Comparison of ENCODE assay signal across 7 mouse cellular contexts in the genomic region with DNA sequence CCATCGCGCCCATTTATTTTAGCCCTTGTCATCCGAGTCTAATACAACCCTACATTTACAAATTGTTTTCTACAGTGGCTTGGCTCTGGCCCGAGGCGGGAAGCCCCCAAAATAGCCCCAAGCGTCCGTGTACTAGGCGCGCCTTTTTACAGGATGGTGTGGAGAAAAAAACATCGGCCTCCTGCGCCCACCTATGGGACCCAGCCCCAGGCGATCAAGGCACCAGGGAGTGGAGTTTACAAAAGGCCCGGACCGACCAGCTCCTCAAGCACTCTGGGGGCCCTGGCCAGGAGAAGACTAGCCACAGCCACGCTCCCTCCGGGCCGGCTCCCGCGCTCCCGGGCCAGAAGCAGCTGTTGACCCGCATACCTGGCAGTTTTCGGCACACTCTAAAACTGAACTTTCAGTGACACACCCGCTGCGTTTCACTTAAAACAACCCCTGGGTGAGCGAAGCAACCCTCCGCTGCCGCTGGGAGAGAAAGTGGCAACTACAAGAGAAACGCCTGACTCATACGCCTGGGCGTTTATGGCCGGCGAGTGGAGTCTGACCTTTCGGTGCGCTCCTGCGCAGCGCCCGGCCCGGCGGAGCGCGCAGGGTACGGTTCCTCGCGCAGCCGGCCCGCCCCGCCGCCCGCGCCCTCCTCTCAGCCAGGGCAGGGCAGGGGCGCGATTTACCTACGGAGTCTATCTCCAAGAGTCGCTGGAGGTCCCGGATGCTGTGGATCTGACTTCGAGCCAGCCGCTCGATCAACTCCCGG. TPM values are rescaled to one million over a fixed set of nuclear protein-coding genes. Genes with fewer than 3 reads are reported as not detected.
DNase-seq lines count a peak whose midpoint lies in the region; ATAC-seq and TF ChIP-seq lines count a peak whose summit lies in the region.

No protein-coding gene starts in this region.

- no peak overlapping the region for H3K27ac ChIP-seq in forebrain, embryonic 16.5 days (ENCODE audit: low read length)

- peak overlapping the region; percentile 90 for H3K4me3 ChIP-seq in E14TG2a.4 (replicated peaks; ENCODE audit: low read length)
- peak overlapping the region; percentile 72 for H3K4me3 ChIP-seq in forebrain, embryonic 16.5 days (replicated peaks; ENCODE audit: low read length)

- H3K36me3 ChIP-seq in E14TG2a.4 (ENCODE audit: insufficient read depth, low read length): peaks cover 36% of the 10 kb centered on the region
- no peaks in the 10 kb centered on the region for H3K36me3 ChIP-seq in forebrain, embryonic 16.5 days (ENCODE audit: control insufficient read depth, insufficient read depth)

- peaks cover 24% of the 10 kb centered on the region for H3K27me3 ChIP-seq in E14TG2a.4 (ENCODE audit: insufficient read depth, low read length)
- H3K27me3 ChIP-seq in forebrain, embryonic 16.5 days (replicated peaks; ENCODE audit: control insufficient read depth, insufficient read depth, low read length): peaks cover 37% of the 10 kb centered on the region

- peaks cover 72% of the 10 kb centered on the region for H3K4me1 ChIP-seq in E14TG2a.4 (replicated peaks; ENCODE audit: low read depth, low read length)
- H3K4me1 ChIP-seq in forebrain, embryonic 16.5 days (replicated peaks; ENCODE audit: control insufficient read depth, insufficient read depth, low read length): peaks cover 53% of the 10 kb centered on the region

- ATAC-seq in forebrain, embryonic 16.5 days: no peak
- no peak for ATAC-seq in CD4-positive, CD25-positive, alpha-beta regulatory T cell, adult 4 months
- ATAC-seq in erythroblast, adult 5-6 weeks (replicated peaks; ENCODE audit: low FRiP score, poor library complexity, severe bottlenecking): no peak

- no peak for TF ChIP-seq CTCF in E14TG2a.4 (conservative IDR thresholded peaks at IDR 0.05; ENCODE audit: low read length)

- H3K9me3 ChIP-seq in E14TG2a.4 (ENCODE audit: low read length): no peaks in the 10 kb centered on the region
- no peaks in the 10 kb centered on the region for H3K9me3 ChIP-seq in forebrain, embryonic 16.5 days (ENCODE audit: control insufficient read depth, low read length)

- peak; percentile 81 for DNase-seq in NIH3T3 (ENCODE audit: low read depth)
- DNase-seq in kidney, adult 18-20 months: peak; percentile 63
- peak; percentile 27 for DNase-seq in lung, postnatal 36 days

- WGBS in forebrain, embryonic 16.5 days: 4% methylated on average over 59 of the region's 59 CpGs

- H3K4me2 ChIP-seq in forebrain, embryonic 16.5 days (ENCODE audit: low read length): peak overlapping the region; percentile 96

- H3K9ac ChIP-seq in forebrain, embryonic 16.5 days (replicated peaks; ENCODE audit: low read depth, low read length): peak overlapping the region; percentile 45

RNA-seq across cellular contexts. Expression of gene Pdgfa, which starts 4.4 kb away (rescaled TPM):
- polyA plus RNA-seq in forebrain, embryonic 16.5 days (2015; fragmentation: Nextera tagmentation; extraction: Ambion mirVana): 15.5 and 19.1 TPM in 2 replicates
- not detected for polyA plus RNA-seq in CD4-positive, CD25-positive, alpha-beta regulatory T cell, adult 4 months (2017; shearing (Covaris generic))
- not detected in 2 replicates for total RNA-seq in erythroblast, adult 5-6 weeks (2015; ENCODE audit: low replicate concordance)
- not detected in 2 replicates for total RNA-seq in erythroblast, adult 5-6 weeks (2017; ENCODE audit: low replicate concordance)

Comparison
In these comparisons a context has a peak if more than half of its experiments do, and no peak if none do; other contexts are left out.
1. DNase-seq: peak in every context shown above with its lines; median percentile 81 in NIH3T3; 63 in kidney, adult 18-20 months; 27 in lung, postnatal 36 days.
2. RNA of gene Pdgfa, which starts 4.4 kb away (polyA plus RNA-seq): 15.5 to 19.1 TPM in forebrain, embryonic 16.5 days; not detected in CD4-positive, CD25-positive, alpha-beta regulatory T cell, adult 4 months; every median in the first group is over 10 times any median in the second.